Comparison of ENCODE assay signal across 8 mouse cellular contexts in the genomic region with DNA sequence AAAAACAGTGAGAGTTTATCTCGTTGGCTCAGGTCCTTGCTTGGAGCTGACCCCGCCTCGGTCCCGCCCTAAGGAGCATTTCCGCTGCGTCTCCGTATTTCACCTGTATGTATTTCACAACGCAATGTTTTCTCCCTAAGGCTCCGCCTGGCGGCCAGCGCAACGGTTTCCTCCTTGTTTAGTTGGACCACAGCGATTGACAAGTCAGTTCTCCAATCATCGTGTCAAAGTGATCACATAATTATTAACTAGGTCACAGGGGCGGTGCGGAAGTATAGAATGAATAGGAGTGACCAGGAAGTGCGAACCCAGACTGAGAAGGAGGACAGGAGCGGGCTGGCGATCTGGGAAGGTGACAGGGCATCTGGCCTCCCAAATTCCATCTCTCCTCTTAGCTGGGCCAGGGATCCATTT. TPM values are rescaled to one million over a fixed set of nuclear protein-coding genes. Genes with fewer than 3 reads are reported as not detected.
A peak's percentile ranks its signal among the peaks of the same experiment; 100 is the strongest.
DNase-seq lines count a peak whose midpoint lies in the region; ATAC-seq lines count a peak whose summit lies in the region.

A gene (plus strand): TSS at position 125 of the 414 bp plus-strand sequence.

- H3K27ac ChIP-seq in hindbrain, embryonic 14.5 days: peak within 1 kb of the TSS; percentile 21; the same call in 1 of the 2 replicates

- no peaks in the 10 kb centered on the region for H3K9me3 ChIP-seq in hindbrain, embryonic 14.5 days (ENCODE audit: control insufficient read depth, low read length)

- peaks cover 14% of the 10 kb centered on the region for H3K4me1 ChIP-seq in hindbrain, embryonic 14.5 days (replicated peaks; ENCODE audit: control insufficient read depth, insufficient read depth, low read length)

- H3K4me2 ChIP-seq in hindbrain, embryonic 14.5 days (replicated peaks): peak within 1 kb of the TSS; percentile 56

- peak within 1 kb of the TSS; percentile 41 for H3K4me3 ChIP-seq in hindbrain, embryonic 14.5 days (replicated peaks; ENCODE audit: low read length)

- H3K36me3 ChIP-seq in hindbrain, embryonic 14.5 days (replicated peaks; ENCODE audit: control insufficient read depth, insufficient read depth): peaks cover 18% of the 10 kb centered on the region

- H3K27me3 ChIP-seq in hindbrain, embryonic 14.5 days (ENCODE audit: control insufficient read depth, insufficient read depth, low read length): no peaks in the 10 kb centered on the region

- WGBS in hindbrain, embryonic 14.5 days: under 1% methylated on average over 19 of the region's 19 CpGs

- peak within 1 kb of the TSS; percentile 63 for H3K9ac ChIP-seq in hindbrain, embryonic 14.5 days

- peak; percentile 98 for DNase-seq in R1 (ENCODE audit: low read depth, low spot score)
- DNase-seq in cerebellum, postnatal 25 days: peak; percentile 93 to 96
- DNase-seq in frontal cortex, postnatal 25 days (ENCODE audit: low spot score in 2 of 2): peak; percentile 75 to 83
- DNase-seq in hindbrain, embryonic 14.5 days (ENCODE audit: low spot score): peak; percentile 91
- peak; percentile 79 to 83 for DNase-seq in layer of hippocampus, postnatal 36 days
- DNase-seq in lung, postnatal 36 days: peak; percentile 100
- DNase-seq in retina, postnatal 1 day: peak; percentile 99
- peak; percentile 84 to 93 for DNase-seq in urinary bladder, adult 18-20 months (ENCODE audit: low spot score in 2 of 2)

- ATAC-seq in hindbrain, embryonic 14.5 days (ENCODE audit: low FRiP score): peak; percentile 83

RNA-seq across cellular contexts. Expression of the gene that starts here (rescaled TPM):
- 98.3 and 105 TPM in 2 replicates for polyA plus RNA-seq in hindbrain, embryonic 14.5 days (2014; fragmentation: Nextera tagmentation; extraction: Ambion mirVana)
- 10 to 100 TPM; 40.6 to 41.0 TPM for total RNA-seq in layer of hippocampus, postnatal 36 days (2021)

Comparison
In these comparisons a context has a peak if more than half of its experiments do, and no peak if none do; other contexts are left out.
1. Peak in every context shown above with its lines: DNase-seq, ATAC-seq, H3K4me3 ChIP-seq and H3K27ac ChIP-seq.